Mouse (Mus musculus) G1E (cell line): ENCODE results near the gene Ggta1. TPM values are rescaled to one million over a fixed set of nuclear protein-coding genes. Genes with fewer than 3 reads are reported as not detected.
A peak's percentile ranks its signal among the peaks of the same experiment; 100 is the strongest.

Source experiments
- ATAC-seq: 2 replicates; pipeline ENCODE4 v1.8.0; 2016; ENCODE audit warnings: mild to moderate bottlenecking; ENCODE audit not compliant: insufficient number of reproducible peaks, poor library complexity, low FRiP score, severe bottlenecking; ENCODE audit errors: extremely low read depth
- DNase-seq: peaks from one replicate; pipeline ENCODE4 v3.0.0; 2012; ENCODE audit warnings: low spot score
- H3K27me3 ChIP-seq: 2 replicates; pipeline ENCODE4 v1.6.1; 2012; ENCODE audit warnings: mild to moderate bottlenecking, low read length, inconsistent platforms; ENCODE audit not compliant: insufficient read depth
- H3K36me3 ChIP-seq: replicated peaks from 2 replicates; pipeline ENCODE3; 2012; ENCODE audit warnings: mild to moderate bottlenecking, inconsistent platforms
- H3K4me1 ChIP-seq: 2 replicates; pipeline ENCODE4 v1.6.1; 2012; ENCODE audit warnings: low read depth, low read length, inconsistent platforms, mixed read lengths; ENCODE audit not compliant: insufficient read depth
- H3K4me3 ChIP-seq: 2 replicates; pipeline ENCODE4 v1.5.1; 2012; ENCODE audit warnings: low read depth, mild to moderate bottlenecking, inconsistent platforms, low read length, moderate library complexity, mixed read lengths
- H3K9me3 ChIP-seq: replicated peaks from 2 replicates; pipeline ENCODE4 v1.6.1; 2012; ENCODE audit warnings: inconsistent platforms
- CTCF ChIP-seq: IDR thresholded peaks from 2 replicates; pipeline ENCODE4 v1.5.1; 2012; ENCODE audit warnings: low read depth, low read length, inconsistent platforms, mixed read lengths
- GATA1 ChIP-seq: IDR thresholded peaks from 2 replicates; pipeline ENCODE4 v1.6.1; 2012; ENCODE audit warnings: borderline replicate concordance, low read length, inconsistent platforms, mixed read lengths
- GATA2 ChIP-seq: IDR thresholded peaks from 2 replicates; pipeline ENCODE4 v1.6.1; 2012; ENCODE audit warnings: low read depth, low read length, inconsistent platforms, borderline replicate concordance
- POLR2AphosphoS5 ChIP-seq: IDR thresholded peaks from 2 replicates; pipeline ENCODE4 v1.6.1; 2012; ENCODE audit warnings: low read depth, low read length, inconsistent platforms; ENCODE audit not compliant: insufficient replicate concordance
- TAL1 ChIP-seq: conservative IDR thresholded peaks from 2 replicates; pipeline ENCODE4 v1.6.1; 2012; ENCODE audit warnings: low read depth, low read length, inconsistent platforms, mixed read lengths
- polyA plus RNA-seq: library from polyadenylated mRNA; stranded (reverse); fragments of >175 nt; gene quantifications from 2 replicates; pipeline ENCODE4 v1.2.3, GENCODE M21; 2012
- total RNA-seq, 2 experiments: library from RNA; stranded (forward) in 1 of 2; stranded (reverse) in 1 of 2; fragments of 200-1000 nt in 1 of 2; fragments of >200 nt in 1 of 2; fragmentation: Nextera tagmentation in 1 of 2; gene quantifications; 2 replicates each; pipeline ENCODE4 v1.2.3; 2014 to 2017

The Ggta1 gene
- total and polyA plus RNA-seq, 3 experiments = 10.7 to 58.2 (median 27.2) TPM

- no peak for ATAC-seq
- H3K4me3 ChIP-seq = no peak overlapping the region
- H3K27me3 ChIP-seq = peaks cover 10% of the 10 kb centered on the region
- no peaks in the 10 kb centered on the region for H3K9me3 ChIP-seq
- no peak for TF ChIP-seq CTCF
- no peak for TF ChIP-seq POLR2AphosphoS5
- no peak for TF ChIP-seq GATA2
- no peak for TF ChIP-seq TAL1
- TF ChIP-seq GATA1 = no peak
- no peak for DNase-seq
- peaks cover 18% of the 10 kb centered on the region for H3K4me1 ChIP-seq
- H3K36me3 ChIP-seq = peaks cover 38% of the 10 kb centered on the region
Observed at GRCm38 (mm10) chr2:35400739-35401138, 62.3 kb downstream of the Ggta1 start.

GRCm38 (mm10) chr2:35398184-35398828 is 64.7 kb downstream of the Ggta1 start:
- H3K4me1 ChIP-seq = peaks cover 18% of the 10 kb centered on the region
- no peak overlapping the region for H3K4me3 ChIP-seq
- peaks cover 10% of the 10 kb centered on the region for H3K27me3 ChIP-seq
- no peak for TF ChIP-seq GATA1
- TF ChIP-seq GATA2 = no peak
- no peak; the same call in 1 of the 2 replicates for TF ChIP-seq POLR2AphosphoS5
- no peak for TF ChIP-seq TAL1
- TF ChIP-seq CTCF = no peak
- no peak for DNase-seq
- H3K36me3 ChIP-seq = peaks cover 24% of the 10 kb centered on the region
- no peak for ATAC-seq
- H3K9me3 ChIP-seq = no peaks in the 10 kb centered on the region

GRCm38 (mm10) chr2:35397590-35398173 is 65.3 kb downstream of the Ggta1 start:
- H3K27me3 ChIP-seq = peaks cover 10% of the 10 kb centered on the region
- peaks cover 18% of the 10 kb centered on the region for H3K36me3 ChIP-seq
- DNase-seq (peak; percentile 19), ATAC-seq (no peak)
- no peak overlapping the region for H3K4me3 ChIP-seq
- TF ChIP-seq TAL1 (no peak), GATA2 (no peak), CTCF (peak; percentile 81), GATA1 (no peak)
- H3K9me3 ChIP-seq = no peaks in the 10 kb centered on the region
- H3K4me1 ChIP-seq = peaks cover 18% of the 10 kb centered on the region

- peaks cover 18% of the 10 kb centered on the region for H3K4me1 ChIP-seq
- H3K36me3 ChIP-seq = peaks cover 13% of the 10 kb centered on the region
- DNase-seq (no peak), ATAC-seq (no peak)
- no peak within 1 kb of the TSS for H3K4me3 ChIP-seq
- peaks cover 12% of the 10 kb centered on the region for H3K27me3 ChIP-seq
- TF ChIP-seq TAL1 (no peak), POLR2AphosphoS5 (no peak), CTCF (no peak)
- no peaks in the 10 kb centered on the region for H3K9me3 ChIP-seq
Observed at GRCm38 (mm10) chr2:35397096-35397495, 65.9 kb downstream of the Ggta1 start, which contains the start of gene 4930402F06Rik. TSS of gene 4930402F06Rik (minus strand) at chr2:35397175.

- H3K27me3 ChIP-seq = peaks cover 31% of the 10 kb centered on the region
- no peak for DNase-seq
- H3K4me3 ChIP-seq = no peak overlapping the region
- TF ChIP-seq POLR2AphosphoS5 (no peak), GATA2 (no peak), CTCF (no peak), GATA1 (no peak), TAL1 (no peak)
- H3K9me3 ChIP-seq = peaks cover 5% of the 10 kb centered on the region
- no peaks in the 10 kb centered on the region for H3K4me1 ChIP-seq
- H3K36me3 ChIP-seq = no peaks in the 10 kb centered on the region
- ATAC-seq = no peak
Observed at GRCm38 (mm10) chr2:35385441-35385871, 77.6 kb downstream of the Ggta1 start.

GRCm38 (mm10) chr2:35379306-35379705 is 83.7 kb downstream of the Ggta1 start:
- ATAC-seq (no peak), DNase-seq (no peak)
- Histone ChIP-seq H3K4me3 (no peak overlapping the region), H3K36me3 (no peaks in the 10 kb centered on the region), H3K9me3 (no peaks in the 10 kb centered on the region), H3K4me1 (no peaks in the 10 kb centered on the region), H3K27me3 (peaks cover 11% of the 10 kb centered on the region)
- TF ChIP-seq GATA2 = no peak

- Histone ChIP-seq H3K4me1 (no peaks in the 10 kb centered on the region), H3K36me3 (no peaks in the 10 kb centered on the region), H3K4me3 (no peak overlapping the region), H3K9me3 (no peaks in the 10 kb centered on the region), H3K27me3 (peaks cover 6% of the 10 kb centered on the region)
- no peak for TF ChIP-seq GATA1
- TF ChIP-seq POLR2AphosphoS5 = no peak
- no peak for TF ChIP-seq CTCF
- no peak for TF ChIP-seq TAL1
- TF ChIP-seq GATA2 = no peak
- DNase-seq (no peak), ATAC-seq (no peak)
Observed at GRCm38 (mm10) chr2:35377600-35377999, 85.4 kb downstream of the Ggta1 start.
